Mouse (Mus musculus): Measurements from ENCODE around the gene Ctnna2. TPM values are rescaled to one million over a fixed set of nuclear protein-coding genes. Genes with fewer than 3 reads are reported as not detected.

The Ctnna2 gene
- total and polyA plus RNA-seq, 2 experiments from 2014 or later = 95.0 to 150 TPM

GRCm38 (mm10) chr6:77468058-77468457 lies 511.4 kb downstream of the Ctnna2 start:
- H3K27me3 ChIP-seq (ENCODE audit: insufficient read depth, low read length) = no peaks in the 10 kb centered on the region
- no peak for TF ChIP-seq CTCF (IDR thresholded peaks at IDR 0.05; ENCODE audit: low read depth)
- no peak overlapping the region for H3K4me3 ChIP-seq (ENCODE audit: low read length)
- DNase-seq (ENCODE audit: low spot score) (peak; percentile 45), ATAC-seq (0 out of 2 replicates have a peak, but pooled peaks have one; percentile 35)
- no peaks in the 10 kb centered on the region for H3K9me3 ChIP-seq (ENCODE audit: low read length)
- H3K27ac ChIP-seq = no peak overlapping the region
- H3K9ac ChIP-seq (replicated peaks; ENCODE audit: low read length) = no peak overlapping the region
- no peaks in the 10 kb centered on the region for H3K4me1 ChIP-seq (ENCODE audit: insufficient read depth, low read length)
- WGBS = 63% methylated on average over 3 of the region's 3 CpGs
- H3K36me3 ChIP-seq (ENCODE audit: insufficient read depth, low read length) = no peaks in the 10 kb centered on the region
- H3K4me2 ChIP-seq (ENCODE audit: low read depth, low read length) = no peak overlapping the region

DNA sequence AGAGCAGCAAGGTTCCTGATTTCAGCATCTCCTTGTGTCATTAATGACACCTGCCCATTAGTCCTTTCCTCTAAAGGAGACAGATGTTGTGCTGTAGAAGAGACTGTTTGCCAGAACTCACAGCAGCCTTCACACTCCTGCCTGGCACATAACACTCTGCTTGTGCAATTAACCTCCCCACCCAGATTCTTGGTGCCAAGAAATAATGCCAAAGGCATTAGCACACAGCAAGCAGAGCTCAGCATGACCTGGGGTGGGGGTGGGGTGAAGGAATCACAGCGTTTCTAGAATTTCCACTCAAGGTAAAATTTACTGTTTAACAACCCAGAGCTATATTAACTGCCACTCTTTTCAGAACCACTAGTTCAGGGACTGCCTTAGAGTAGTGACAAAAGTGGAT lies 516.8 kb downstream of the Ctnna2 start:
- DNase-seq (ENCODE audit: low spot score) = peak; percentile 14
- no peak overlapping the region for H3K4me3 ChIP-seq (ENCODE audit: low read length)
- no peak overlapping the region for H3K4me2 ChIP-seq (ENCODE audit: low read depth, low read length)
- H3K9me3 ChIP-seq (ENCODE audit: low read length) = no peaks in the 10 kb centered on the region
- no peak overlapping the region for H3K9ac ChIP-seq (replicated peaks; ENCODE audit: low read length)
- no peak for TF ChIP-seq CTCF (IDR thresholded peaks at IDR 0.05; ENCODE audit: low read depth)
- no peak for ATAC-seq
- no peaks in the 10 kb centered on the region for H3K27me3 ChIP-seq (ENCODE audit: insufficient read depth, low read length)
- H3K4me1 ChIP-seq (ENCODE audit: insufficient read depth, low read length) = no peaks in the 10 kb centered on the region
- no peak overlapping the region for H3K27ac ChIP-seq
- 24% methylated on average over 1 of the region's 1 CpGs for WGBS
- H3K36me3 ChIP-seq (ENCODE audit: insufficient read depth, low read length) = no peaks in the 10 kb centered on the region

DNA sequence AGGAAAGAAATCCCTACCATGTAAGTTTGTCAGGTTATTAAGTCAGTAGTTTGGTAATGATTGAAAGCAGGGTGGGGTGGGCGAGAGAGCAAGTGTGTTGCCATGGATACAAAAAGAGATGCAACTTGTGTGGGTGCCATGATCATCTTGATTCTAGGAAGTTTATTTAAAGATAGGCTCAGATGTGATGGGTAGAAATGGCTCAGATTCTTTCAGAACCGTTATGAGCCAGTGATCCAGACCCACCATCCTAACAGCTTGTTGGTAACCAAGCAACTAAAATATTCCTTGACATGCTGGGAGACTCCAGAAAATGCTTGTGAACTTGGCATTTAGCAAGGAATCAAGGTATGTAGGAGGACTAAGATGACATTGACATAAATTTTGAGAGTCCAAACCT lies 521.6 kb downstream of the Ctnna2 start:
- Histone ChIP-seq H3K36me3 (ENCODE audit: insufficient read depth, low read length) (no peaks in the 10 kb centered on the region), H3K27ac (no peak overlapping the region), H3K9ac (replicated peaks; ENCODE audit: low read length) (no peak overlapping the region), H3K27me3 (ENCODE audit: insufficient read depth, low read length) (no peaks in the 10 kb centered on the region), H3K4me1 (ENCODE audit: insufficient read depth, low read length) (no peaks in the 10 kb centered on the region), H3K4me2 (ENCODE audit: low read depth, low read length) (no peak overlapping the region), H3K4me3 (ENCODE audit: low read length) (no peak overlapping the region), H3K9me3 (ENCODE audit: low read length) (no peaks in the 10 kb centered on the region)
- WGBS = 75% methylated on average over 2 of the region's 2 CpGs
- ATAC-seq (no peak), DNase-seq (ENCODE audit: low spot score) (no peak)
- no peak for TF ChIP-seq CTCF (IDR thresholded peaks at IDR 0.05; ENCODE audit: low read depth)

DNA sequence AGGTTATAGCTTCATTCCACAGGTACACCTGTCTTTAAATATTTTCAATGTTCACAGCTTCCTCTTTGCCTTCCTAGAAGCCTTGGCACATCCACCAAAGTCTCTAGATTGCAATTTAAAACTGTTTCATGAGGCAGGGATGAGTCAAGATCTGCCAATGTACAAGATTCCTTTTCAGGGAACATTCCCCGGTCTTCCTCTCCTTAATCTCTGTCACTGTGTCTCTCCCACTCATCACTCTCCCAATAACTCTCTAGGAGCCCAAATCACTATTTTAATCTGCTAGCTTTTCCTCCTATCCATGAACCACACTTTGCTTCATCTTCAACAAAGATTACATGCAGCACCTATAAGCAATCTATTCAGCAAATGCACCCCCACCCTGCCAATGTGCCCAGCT lies 532.6 kb downstream of the Ctnna2 start:
- Histone ChIP-seq H3K9ac (replicated peaks; ENCODE audit: low read length) (no peak overlapping the region), H3K4me3 (ENCODE audit: low read length) (no peak overlapping the region), H3K9me3 (ENCODE audit: low read length) (no peaks in the 10 kb centered on the region), H3K4me1 (ENCODE audit: insufficient read depth, low read length) (no peaks in the 10 kb centered on the region), H3K4me2 (ENCODE audit: low read depth, low read length) (no peak overlapping the region), H3K36me3 (ENCODE audit: insufficient read depth, low read length) (no peaks in the 10 kb centered on the region), H3K27me3 (ENCODE audit: insufficient read depth, low read length) (no peaks in the 10 kb centered on the region), H3K27ac (no peak overlapping the region)
- DNase-seq (ENCODE audit: low spot score) (no peak), ATAC-seq (no peak)
- 96% methylated on average over 1 of the region's 1 CpGs for WGBS
- TF ChIP-seq CTCF (IDR thresholded peaks at IDR 0.05; ENCODE audit: low read depth) = no peak

DNA sequence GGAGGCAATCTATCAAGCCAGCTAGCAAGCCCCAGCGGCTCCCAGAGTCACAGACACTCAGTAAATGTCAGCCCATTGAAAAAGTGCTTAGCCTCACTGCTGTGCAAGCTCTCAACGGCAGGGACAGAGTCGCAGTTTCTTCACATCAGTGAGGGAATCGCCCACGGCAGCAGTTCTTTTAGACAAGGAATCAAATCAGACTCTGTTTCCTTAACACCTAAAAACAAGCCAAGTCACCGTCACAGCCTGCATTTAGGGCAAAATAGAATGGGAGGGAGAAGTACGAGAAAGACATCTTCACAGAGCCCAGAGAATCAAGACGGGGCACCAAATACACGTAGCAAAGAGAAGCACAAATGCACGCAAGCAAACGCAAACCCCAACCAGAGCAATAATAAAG lies 535.6 kb downstream of the Ctnna2 start:
- H3K4me1 ChIP-seq (ENCODE audit: insufficient read depth, low read length) = no peaks in the 10 kb centered on the region
- no peak overlapping the region for H3K9ac ChIP-seq (replicated peaks; ENCODE audit: low read length)
- 71% methylated on average over 11 of the region's 11 CpGs for WGBS
- H3K4me3 ChIP-seq (ENCODE audit: low read length) = no peak overlapping the region
- H3K27me3 ChIP-seq (ENCODE audit: insufficient read depth, low read length) = no peaks in the 10 kb centered on the region
- ATAC-seq = no peak
- no peak overlapping the region for H3K4me2 ChIP-seq (ENCODE audit: low read depth, low read length)
- H3K9me3 ChIP-seq (ENCODE audit: low read length) = no peaks in the 10 kb centered on the region
- TF ChIP-seq CTCF (IDR thresholded peaks at IDR 0.05; ENCODE audit: low read depth) = no peak
- peak; percentile 8 for DNase-seq (ENCODE audit: low spot score)
- H3K36me3 ChIP-seq (ENCODE audit: insufficient read depth, low read length) = no peaks in the 10 kb centered on the region
- no peak overlapping the region for H3K27ac ChIP-seq

DNA sequence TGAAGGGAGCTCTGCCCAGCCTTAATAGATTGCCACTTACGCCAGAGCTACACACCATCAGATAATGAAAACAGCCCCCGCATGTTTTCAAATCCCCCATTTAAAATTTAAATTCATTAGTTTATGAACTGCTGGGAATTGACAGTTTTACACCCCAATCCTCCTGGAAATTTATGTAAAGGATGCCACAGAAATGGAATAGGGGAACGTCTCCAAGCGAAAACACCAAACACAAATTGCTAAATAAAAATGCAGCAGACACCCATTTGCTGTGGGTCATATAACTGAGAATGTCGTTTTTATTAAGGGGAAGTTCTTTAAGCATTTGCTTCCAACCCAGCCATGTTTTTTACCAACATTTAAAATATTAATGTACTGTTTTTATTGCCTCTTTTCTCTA lies 538.4 kb downstream of the Ctnna2 start:
- H3K36me3 ChIP-seq (ENCODE audit: insufficient read depth, low read length) = no peaks in the 10 kb centered on the region
- no peak overlapping the region for H3K27ac ChIP-seq
- no peaks in the 10 kb centered on the region for H3K4me1 ChIP-seq (ENCODE audit: insufficient read depth, low read length)
- no peak overlapping the region for H3K4me3 ChIP-seq (ENCODE audit: low read length)
- no peak for TF ChIP-seq CTCF (IDR thresholded peaks at IDR 0.05; ENCODE audit: low read depth)
- no peaks in the 10 kb centered on the region for H3K9me3 ChIP-seq (ENCODE audit: low read length)
- H3K4me2 ChIP-seq (ENCODE audit: low read depth, low read length) = no peak overlapping the region
- WGBS = 69% methylated on average over 5 of the region's 5 CpGs
- ATAC-seq (no peak), DNase-seq (ENCODE audit: low spot score) (no peak)
- H3K27me3 ChIP-seq (ENCODE audit: insufficient read depth, low read length) = no peaks in the 10 kb centered on the region
- no peak overlapping the region for H3K9ac ChIP-seq (replicated peaks; ENCODE audit: low read length)

GRCm38 (mm10) chr6:77430381-77430780 lies 549.1 kb downstream of the Ctnna2 start:
- H3K4me2 ChIP-seq (ENCODE audit: low read depth, low read length) = no peak overlapping the region
- H3K9ac ChIP-seq (replicated peaks; ENCODE audit: low read length) = no peak overlapping the region
- H3K9me3 ChIP-seq (ENCODE audit: low read length) = no peaks in the 10 kb centered on the region
- no peaks in the 10 kb centered on the region for H3K4me1 ChIP-seq (ENCODE audit: insufficient read depth, low read length)
- no peak for ATAC-seq
- TF ChIP-seq CTCF (IDR thresholded peaks at IDR 0.05; ENCODE audit: low read depth) = no peak
- H3K36me3 ChIP-seq (ENCODE audit: insufficient read depth, low read length) = no peaks in the 10 kb centered on the region
- no peak overlapping the region for H3K27ac ChIP-seq
- no peak overlapping the region for H3K4me3 ChIP-seq (ENCODE audit: low read length)
- no peaks in the 10 kb centered on the region for H3K27me3 ChIP-seq (ENCODE audit: insufficient read depth, low read length)
- DNase-seq (ENCODE audit: low spot score) = no peak
- 81% methylated on average over 4 of the region's 4 CpGs for WGBS

Data from hindbrain, postnatal 0 days (tissue).